Mouse (Mus musculus) hindbrain, postnatal 0 days (tissue): Measurements from ENCODE around the gene Adsl. TPM values are rescaled to one million over a fixed set of nuclear protein-coding genes. Genes with fewer than 3 reads are reported as not detected.

Source experiments
- ATAC-seq: fragments of 200-750 bp; cut with Nextera tagmentation; 2 replicates; pipeline ENCODE4 v1.8.0; 2017; ENCODE audit warnings: mild to moderate bottlenecking, moderate TSS enrichment, moderate library complexity
- DNase-seq: peaks from one replicate; pipeline ENCODE4 v3.0.0-alpha.2; 2015; ENCODE audit warnings: low spot score
- H3K27ac ChIP-seq: fragments of 300-500 bp; sonication (generic); 2 replicates; pipeline ENCODE4 v1.5.1; 2014; ENCODE audit warnings: mild to moderate bottlenecking
- H3K27me3 ChIP-seq: fragments of 300-500 bp; sonication (generic); 2 replicates; pipeline ENCODE4 v1.6.1; 2014; ENCODE audit warnings: low read length, mixed read lengths; ENCODE audit not compliant: insufficient read depth
- H3K36me3 ChIP-seq: fragments of 300-500 bp; sonication (generic); 2 replicates; pipeline ENCODE4 v1.6.1; 2014; ENCODE audit warnings: low read length, mixed read lengths; ENCODE audit not compliant: insufficient read depth
- H3K4me1 ChIP-seq: fragments of 300-500 bp; sonication (generic); 2 replicates; pipeline ENCODE4 v1.6.1; 2014; ENCODE audit warnings: antibody characterized with exemption, low read length, mixed read lengths; ENCODE audit not compliant: insufficient read depth
- H3K4me2 ChIP-seq: fragments of 300-500 bp; sonication (generic); 2 replicates; pipeline ENCODE4 v1.6.1; 2014; ENCODE audit warnings: low read depth, mild to moderate bottlenecking, low read length, moderate library complexity, mixed read lengths
- H3K4me3 ChIP-seq: fragments of 300-500 bp; sonication (generic); 2 replicates; pipeline ENCODE4 v1.5.1; 2014; ENCODE audit warnings: low read length
- H3K9ac ChIP-seq: fragments of 300-500 bp; sonication (generic); replicated peaks from 2 replicates; pipeline ENCODE4 v1.6.1; 2014; ENCODE audit warnings: mild to moderate bottlenecking, low read length, moderate library complexity, mixed read lengths
- H3K9me3 ChIP-seq: fragments of 300-500 bp; sonication (generic); 2 replicates; pipeline ENCODE4 v1.6.1; 2016; ENCODE audit warnings: low read length, mixed read lengths
- CTCF ChIP-seq: IDR thresholded peaks from 2 replicates; pipeline ENCODE4 v1.5.1; 2016; ENCODE audit warnings: antibody characterized with exemption, control low read depth, low read depth
- WGBS: fragments of 180-500 bp; shearing (Covaris S2); extraction: QIAGEN DNeasy Blood & Tissue Kit; methylation state at CpG from one replicate; pipeline ENCODE4 v1.1.7; 2014; 5-methylcytosine and 5-hydroxymethylcytosine counted together
- microRNA-seq, 2 experiments: library from miRNA; unstranded; fragments of <30 nt; microRNA quantifications; one replicate each; pipeline ENCODE4; 2016
- polyA plus RNA-seq: library from polyadenylated mRNA; unstranded; fragments of >200 nt; fragmentation: Nextera tagmentation; extraction: Ambion mirVana; gene quantifications from 2 replicates; pipeline ENCODE4 v1.2.1, GENCODE M21; 2015
- total RNA-seq: library from RNA; depleted of rRNA; stranded (reverse); fragments of >200 nt; gene quantifications from 2 replicates; pipeline ENCODE4 v1.2.3, GENCODE M21; 2014; rRNA removed

The Adsl gene
- total and polyA plus RNA-seq, 2 experiments from 2014 or later, result 77.6 to 96.3 TPM

DNA sequence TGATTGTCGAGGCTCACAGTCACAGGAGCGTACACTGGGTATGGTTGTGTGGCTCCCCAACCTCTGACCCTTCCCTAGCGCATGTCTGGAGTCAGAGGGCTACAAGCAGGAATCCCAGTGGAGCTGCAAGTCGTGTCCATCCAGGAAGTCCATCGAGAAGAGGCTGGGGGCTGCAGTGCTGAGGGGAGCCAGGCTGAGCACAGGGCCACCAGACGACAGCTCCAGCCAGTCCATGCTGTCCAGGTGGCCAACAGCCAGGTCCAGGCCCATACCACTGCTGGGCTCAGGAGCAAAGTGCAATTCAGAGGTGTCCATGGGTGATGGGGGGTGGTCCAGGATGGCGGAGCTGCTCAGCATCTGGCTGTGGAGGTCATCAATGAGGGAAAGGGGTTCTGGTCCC, 64.9 kb downstream of the Adsl start:
- 82% methylated on average over 7 of the region's 7 CpGs for WGBS
- no peak overlapping the region for H3K27ac ChIP-seq

GRCm38 (mm10) chr15:81015068-81015744, 66.9 kb downstream of the Adsl start:
- Histone ChIP-seq H3K4me2 (no peak overlapping the region), H3K9me3 (no peaks in the 10 kb centered on the region), H3K9ac (no peak overlapping the region), H3K4me3 (no peak overlapping the region), H3K27ac (no peak overlapping the region), H3K36me3 (peaks cover 66% of the 10 kb centered on the region), H3K27me3 (no peaks in the 10 kb centered on the region), H3K4me1 (no peaks in the 10 kb centered on the region)
- WGBS, result 86% methylated on average over 5 of the region's 5 CpGs
- TF ChIP-seq CTCF, result no peak
- no peak for ATAC-seq
- DNase-seq, result no peak

More for the DNA sequence above, 64.9 kb downstream of the Adsl start:
- H3K4me1 ChIP-seq, result no peaks in the 10 kb centered on the region; the same call in 1 of the 2 replicates
- no peak for TF ChIP-seq CTCF
- H3K9ac ChIP-seq, result no peak overlapping the region
- H3K9me3 ChIP-seq, result no peaks in the 10 kb centered on the region
- no peak overlapping the region for H3K4me3 ChIP-seq
- DNase-seq (no peak), ATAC-seq (no peak)
- peaks cover 65% of the 10 kb centered on the region for H3K36me3 ChIP-seq
- no peak overlapping the region for H3K4me2 ChIP-seq
- H3K27me3 ChIP-seq, result no peaks in the 10 kb centered on the region

- TF ChIP-seq CTCF, result no peak
- Histone ChIP-seq H3K4me2 (no peak overlapping the region), H3K27me3 (no peaks in the 10 kb centered on the region), H3K27ac (no peak overlapping the region), H3K9me3 (no peaks in the 10 kb centered on the region), H3K4me3 (no peak overlapping the region), H3K9ac (no peak overlapping the region), H3K4me1 (no peaks in the 10 kb centered on the region), H3K36me3 (peaks cover 61% of the 10 kb centered on the region)
- ATAC-seq, result no peak
- no peak for DNase-seq
- WGBS, result 87% methylated on average over 10 of the region's 10 CpGs
Observed at GRCm38 (mm10) chr15:81016488-81016887, 68.2 kb downstream of the Adsl start.

DNA sequence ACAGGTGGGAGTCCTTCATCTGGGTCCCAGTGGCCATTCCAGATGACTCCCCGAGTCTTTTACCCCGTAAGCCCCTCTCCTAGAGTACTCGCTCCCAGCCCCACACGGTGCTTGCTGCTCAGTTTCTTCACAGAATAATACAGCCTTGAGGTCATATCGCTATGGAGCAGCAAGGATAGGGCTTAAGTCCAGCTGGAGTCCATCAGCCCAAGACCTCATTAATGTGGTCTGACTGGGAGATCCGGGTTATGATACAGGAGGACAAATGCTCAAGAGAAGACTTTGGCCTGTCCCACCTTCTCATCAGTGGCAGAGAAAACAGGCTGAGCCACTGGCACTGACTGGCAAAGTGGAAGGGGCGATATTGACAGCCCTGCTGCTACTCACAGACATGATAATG, 69.0 kb downstream of the Adsl start:
- H3K27me3 ChIP-seq, result no peaks in the 10 kb centered on the region
- peaks cover 61% of the 10 kb centered on the region for H3K36me3 ChIP-seq
- no peak for TF ChIP-seq CTCF
- 89% methylated on average over 7 of the region's 7 CpGs for WGBS
- no peak overlapping the region for H3K4me3 ChIP-seq
- no peak overlapping the region for H3K4me2 ChIP-seq
- no peak for ATAC-seq
- H3K9me3 ChIP-seq, result no peaks in the 10 kb centered on the region
- no peak overlapping the region for H3K9ac ChIP-seq
- no peak overlapping the region for H3K27ac ChIP-seq
- DNase-seq, result no peak
- no peaks in the 10 kb centered on the region for H3K4me1 ChIP-seq

Small RNA genes lying within 50 kb of the gene (microRNA-seq; reads per million reads assigned to microRNA genes)
- 5.8 to 8.6 reads per million in 2 experiments for gene Mir5113

Other genes with a start within 250 kb of the Adsl start
- gene Tnrc6b, start 237.2 kb upstream of the Adsl start, total RNA-seq, result 27.2 and 33.5 TPM in 2 replicates
- gene Tnrc6b, start 237.2 kb upstream of the Adsl start, polyA plus RNA-seq, result 30.8 and 32.2 TPM in 2 replicates
- 75.8 and 91.4 TPM in 2 replicates for gene Sgsm3, start 29.3 kb downstream of the Adsl start, total RNA-seq
- 59.4 and 60.6 TPM in 2 replicates for gene Sgsm3, start 29.3 kb downstream of the Adsl start, polyA plus RNA-seq
- gene Mrtfa, start 242.3 kb downstream of the Adsl start, total RNA-seq, result 32.1 and 54.8 TPM in 2 replicates
- 19.3 and 22.6 TPM in 2 replicates for gene Mrtfa, start 242.3 kb downstream of the Adsl start, polyA plus RNA-seq